Mouse (Mus musculus): ENCODE measurements around the gene Cdrt4.
A peak's percentile ranks its signal among the peaks of the same experiment; 100 is the strongest.

Cdrt4 gene

GRCm38 (mm10) chr11:62997039-62997717 is 46.2 kb downstream of the Cdrt4 start:
- DNase-seq, result no peak

- peak; percentile 52 for DNase-seq
Observed at GRCm38 (mm10) chr11:62997718-62998281, 46.8 kb downstream of the Cdrt4 start.

GRCm38 (mm10) chr11:63000126-63000525 is 49.1 kb downstream of the Cdrt4 start:
- DNase-seq, result no peak

GRCm38 (mm10) chr11:63004617-63005016 is 53.6 kb downstream of the Cdrt4 start:
- DNase-seq, result no peak

- no peak for DNase-seq
Observed at GRCm38 (mm10) chr11:63007376-63007775, 56.4 kb downstream of the Cdrt4 start.

GRCm38 (mm10) chr11:63008004-63008403 is 57.0 kb downstream of the Cdrt4 start:
- DNase-seq, result no peak

- no peak for DNase-seq
Observed at GRCm38 (mm10) chr11:63009761-63010160, 58.8 kb downstream of the Cdrt4 start.

- DNase-seq, result peak; percentile 25
Observed at GRCm38 (mm10) chr11:63017327-63018082, 66.5 kb downstream of the Cdrt4 start.

GRCm38 (mm10) chr11:63018083-63018622 is 67.2 kb downstream of the Cdrt4 start:
- DNase-seq, result peak; percentile 16

GRCm38 (mm10) chr11:63020633-63021032 is 69.6 kb downstream of the Cdrt4 start:
- no peak for DNase-seq

- DNase-seq, result no peak
Observed at GRCm38 (mm10) chr11:63021141-63021806, 70.3 kb downstream of the Cdrt4 start.

GRCm38 (mm10) chr11:63023461-63023860 is 72.5 kb downstream of the Cdrt4 start:
- DNase-seq, result no peak

GRCm38 (mm10) chr11:63024136-63024535 is 73.1 kb downstream of the Cdrt4 start:
- no peak for DNase-seq

GRCm38 (mm10) chr11:63025476-63025875 is 74.5 kb downstream of the Cdrt4 start:
- DNase-seq, result no peak

- peak; percentile 83 for DNase-seq
Observed at GRCm38 (mm10) chr11:63026651-63027141, 75.7 kb downstream of the Cdrt4 start.

GRCm38 (mm10) chr11:63028131-63028530 is 77.1 kb downstream of the Cdrt4 start:
- DNase-seq, result no peak

GRCm38 (mm10) chr11:63029148-63029714 is 78.2 kb downstream of the Cdrt4 start:
- DNase-seq, result no peak

- DNase-seq, result no peak
Observed at GRCm38 (mm10) chr11:63029721-63030120, 78.7 kb downstream of the Cdrt4 start.

- DNase-seq, result no peak
Observed at GRCm38 (mm10) chr11:63035420-63036211, 84.6 kb downstream of the Cdrt4 start.

- no peak for DNase-seq
Observed at GRCm38 (mm10) chr11:63040002-63040661, 89.1 kb downstream of the Cdrt4 start.

All from cerebellum, adult 9-10 months (tissue).